Mouse (Mus musculus): ENCODE results near the gene 1500009L16Rik. TPM values are rescaled to one million over a fixed set of nuclear protein-coding genes. Genes with fewer than 3 reads are reported as not detected.

The 1500009L16Rik gene
- polyA plus RNA-seq, 1 experiment = not detected

- no peak for TF ChIP-seq REST (IDR thresholded peaks at IDR 0.05; ENCODE audit: insufficient read depth, insufficient read length)
- no peak for TF ChIP-seq E2F4 (IDR thresholded peaks at IDR 0.05; ENCODE audit: insufficient read depth)
- no peak for TF ChIP-seq MYOD1 (IDR thresholded peaks at IDR 0.05; ENCODE audit: control insufficient read depth in 1 of 3, insufficient read length in 2 of 3, low read depth in 2 of 3)
- TF ChIP-seq CEBPB (IDR thresholded peaks at IDR 0.05; ENCODE audit: insufficient read depth, poor library complexity, severe bottlenecking) = no peak
- TF ChIP-seq TCF3 (IDR thresholded peaks at IDR 0.05; ENCODE audit: insufficient read length, low read depth) = no peak
- no peak for TF ChIP-seq TCF12 (IDR thresholded peaks at IDR 0.05; ENCODE audit: insufficient read depth, poor library complexity, severe bottlenecking)
- Histone ChIP-seq H3K27me3 (ENCODE audit: control insufficient read depth, insufficient read depth, insufficient read length) (no peaks in the 10 kb centered on the region), H3ac (ENCODE audit: control insufficient read depth, insufficient read length) (no peak overlapping the region), H3K79me2 (ENCODE audit: control insufficient read depth, insufficient read depth) (no peaks in the 10 kb centered on the region), H3K4me3 (no peak overlapping the region), H3K4me2 (ENCODE audit: low read depth) (no peak overlapping the region), H3K36me3 (ENCODE audit: control insufficient read depth, insufficient read depth) (no peaks in the 10 kb centered on the region)
Observed at GRCm38 (mm10) chr10:83706628-83707027, 16.0 kb upstream of the 1500009L16Rik start.

GRCm38 (mm10) chr10:83709920-83710319, 12.7 kb upstream of the 1500009L16Rik start:
- TF ChIP-seq REST (IDR thresholded peaks at IDR 0.05; ENCODE audit: insufficient read depth, insufficient read length) (no peak), E2F4 (IDR thresholded peaks at IDR 0.05; ENCODE audit: insufficient read depth) (no peak), MYOG (IDR thresholded peaks at IDR 0.05; ENCODE audit: control insufficient read depth in 1 of 3, insufficient read depth in 1 of 3, insufficient read length in 2 of 3, low read depth in 2 of 3) (no peak)
- Histone ChIP-seq H3ac (ENCODE audit: control insufficient read depth, insufficient read length) (no peak overlapping the region), H3K4me3 (no peak overlapping the region), H3K79me2 (ENCODE audit: control insufficient read depth, insufficient read depth) (no peaks in the 10 kb centered on the region), H3K4me2 (ENCODE audit: low read depth) (no peak overlapping the region), H3K27me3 (ENCODE audit: control insufficient read depth, insufficient read depth, insufficient read length) (no peaks in the 10 kb centered on the region), H3K36me3 (ENCODE audit: control insufficient read depth, insufficient read depth) (no peaks in the 10 kb centered on the region)

- Histone ChIP-seq H3K36me3 (ENCODE audit: control insufficient read depth, insufficient read depth) (no peaks in the 10 kb centered on the region), H3K4me3 (no peak overlapping the region), H3ac (ENCODE audit: control insufficient read depth, insufficient read length) (no peak overlapping the region), H3K27me3 (ENCODE audit: control insufficient read depth, insufficient read depth, insufficient read length) (no peaks in the 10 kb centered on the region), H3K79me2 (ENCODE audit: control insufficient read depth, insufficient read depth) (no peaks in the 10 kb centered on the region), H3K4me2 (ENCODE audit: low read depth) (no peak overlapping the region)
- TF ChIP-seq E2F4 (IDR thresholded peaks at IDR 0.05; ENCODE audit: insufficient read depth) = no peak
- TF ChIP-seq REST (IDR thresholded peaks at IDR 0.05; ENCODE audit: insufficient read depth, insufficient read length) = no peak
- TF ChIP-seq TCF12 (IDR thresholded peaks at IDR 0.05; ENCODE audit: insufficient read depth, poor library complexity, severe bottlenecking) = no peak
- no peak for TF ChIP-seq POLR2A (IDR thresholded peaks at IDR 0.05; ENCODE audit: insufficient read length, low read depth)
- no peak for TF ChIP-seq MYOD1 (IDR thresholded peaks at IDR 0.05; ENCODE audit: control insufficient read depth in 1 of 3, insufficient read length in 2 of 3, low read depth in 2 of 3)
Observed at GRCm38 (mm10) chr10:83711769-83712168, 10.9 kb upstream of the 1500009L16Rik start.

- H3K27me3 ChIP-seq (ENCODE audit: control insufficient read depth, insufficient read depth, insufficient read length) = peaks cover 11% of the 10 kb centered on the region
- H3ac ChIP-seq (ENCODE audit: control insufficient read depth, insufficient read length) = no peak overlapping the region
- H3K79me2 ChIP-seq (ENCODE audit: control insufficient read depth, insufficient read depth) = no peaks in the 10 kb centered on the region
- no peaks in the 10 kb centered on the region for H3K36me3 ChIP-seq (ENCODE audit: control insufficient read depth, insufficient read depth)
- TF ChIP-seq USF1 (IDR thresholded peaks at IDR 0.05; ENCODE audit: low read depth) (no peak), TCF12 (IDR thresholded peaks at IDR 0.05; ENCODE audit: insufficient read depth, poor library complexity, severe bottlenecking) (no peak), POLR2AphosphoS2 (IDR thresholded peaks at IDR 0.05; ENCODE audit: insufficient read length, low read depth) (no peak)
- no peak overlapping the region for H3K4me2 ChIP-seq (ENCODE audit: low read depth)
- no peak overlapping the region for H3K4me3 ChIP-seq
Observed at GRCm38 (mm10) chr10:83718855-83719474, 3.7 kb upstream of the 1500009L16Rik start.

- TF ChIP-seq TCF3 (IDR thresholded peaks at IDR 0.05; ENCODE audit: insufficient read length, low read depth) (no peak), E2F4 (IDR thresholded peaks at IDR 0.05; ENCODE audit: insufficient read depth) (no peak), MYOD1 (IDR thresholded peaks at IDR 0.05; ENCODE audit: control insufficient read depth in 1 of 3, insufficient read length in 2 of 3, low read depth in 2 of 3) (no peak), POLR2AphosphoS2 (IDR thresholded peaks at IDR 0.05; ENCODE audit: insufficient read length, low read depth) (no peak), MYOG (IDR thresholded peaks at IDR 0.05; ENCODE audit: control insufficient read depth in 1 of 3, insufficient read depth in 1 of 3, insufficient read length in 2 of 3, low read depth in 2 of 3) (no peak), POLR2A (IDR thresholded peaks at IDR 0.05; ENCODE audit: insufficient read length, low read depth) (no peak), USF1 (IDR thresholded peaks at IDR 0.05; ENCODE audit: low read depth) (no peak), REST (IDR thresholded peaks at IDR 0.05; ENCODE audit: insufficient read depth, insufficient read length) (no peak), CEBPB (IDR thresholded peaks at IDR 0.05; ENCODE audit: insufficient read depth, poor library complexity, severe bottlenecking) (no peak), TCF12 (IDR thresholded peaks at IDR 0.05; ENCODE audit: insufficient read depth, poor library complexity, severe bottlenecking) (no peak), MAX (IDR thresholded peaks at IDR 0.05; ENCODE audit: low read depth) (no peak), SRF (IDR thresholded peaks at IDR 0.05; ENCODE audit: control insufficient read depth, insufficient read length, low read depth) (no peak)
- Histone ChIP-seq H3ac (ENCODE audit: control insufficient read depth, insufficient read length) (no peak overlapping the region), H3K4me3 (no peak overlapping the region), H3K27me3 (ENCODE audit: control insufficient read depth, insufficient read depth, insufficient read length) (peaks cover 11% of the 10 kb centered on the region), H3K36me3 (ENCODE audit: control insufficient read depth, insufficient read depth) (no peaks in the 10 kb centered on the region), H3K4me2 (ENCODE audit: low read depth) (peak overlapping the region; percentile 5), H3K79me2 (ENCODE audit: control insufficient read depth, insufficient read depth) (no peaks in the 10 kb centered on the region)
Observed at GRCm38 (mm10) chr10:83723055-83723454, 390 bp downstream of the 1500009L16Rik start.
